Mouse (Mus musculus) midbrain, embryonic 15.5 days (tissue): ENCODE measurements at regions not wholly inside any gene's neighbourhood (a gene's known extent, or its start where the extent isn't known, plus 50 kb on each side); places are given as distances from the start of the nearest gene placed in this dataset.

Experiments
- ATAC-seq: fragments of 200-750 bp; cut with Nextera tagmentation; replicated peaks from 2 replicates; pipeline ENCODE4 v1.8.0; 2017; ENCODE audit warnings: moderate TSS enrichment
- H3K27ac ChIP-seq: fragments of 300-500 bp; sonication (generic); 2 replicates; pipeline ENCODE4 v1.5.1; 2015; ENCODE audit warnings: mild to moderate bottlenecking, inconsistent platforms
- H3K27me3 ChIP-seq: fragments of 300-500 bp; sonication (generic); replicated peaks from 2 replicates; pipeline ENCODE4 v1.6.1; 2015; ENCODE audit warnings: inconsistent platforms
- H3K36me3 ChIP-seq: fragments of 300-500 bp; sonication (generic); replicated peaks from 2 replicates; pipeline ENCODE4 v1.6.1; 2015; ENCODE audit warnings: inconsistent platforms
- H3K4me1 ChIP-seq: fragments of 300-500 bp; sonication (generic); 2 replicates; pipeline ENCODE4 v1.6.1; 2015; ENCODE audit warnings: inconsistent platforms
- H3K4me2 ChIP-seq: fragments of 300-500 bp; sonication (generic); 2 replicates; pipeline ENCODE4 v1.6.1; 2015; ENCODE audit warnings: inconsistent platforms, mild to moderate bottlenecking, moderate library complexity
- H3K4me3 ChIP-seq: fragments of 300-500 bp; sonication (generic); 2 replicates; pipeline ENCODE4 v1.5.1; 2015; ENCODE audit warnings: mild to moderate bottlenecking, inconsistent platforms
- H3K9ac ChIP-seq: fragments of 300-500 bp; sonication (generic); 2 replicates; pipeline ENCODE4 v1.6.1; 2015; ENCODE audit warnings: mild to moderate bottlenecking, inconsistent platforms
- H3K9me3 ChIP-seq: fragments of 300-500 bp; sonication (generic); 2 replicates; pipeline ENCODE4 v1.6.1; 2016; ENCODE audit warnings: inconsistent platforms
- WGBS: fragments of 180-500 bp; shearing (Covaris S2); methylation state at CpG from one replicate; pipeline ENCODE4 v1.1.7; 2015; ENCODE audit warnings: mixed read lengths; 5-methylcytosine and 5-hydroxymethylcytosine counted together

GRCm38 (mm10) chr6:96057575-96058159 is 55.3 kb upstream of the Fam19a1 start:
- no peaks in the 10 kb centered on the region for H3K27me3 ChIP-seq
- H3K9me3 ChIP-seq = no peaks in the 10 kb centered on the region
- no peaks in the 10 kb centered on the region for H3K4me1 ChIP-seq
- no peak overlapping the region for H3K4me3 ChIP-seq
- 87% methylated on average over 5 of the region's 5 CpGs for WGBS
- H3K27ac ChIP-seq = no peak overlapping the region
- H3K36me3 ChIP-seq = no peaks in the 10 kb centered on the region
- H3K9ac ChIP-seq = no peak overlapping the region
- no peak overlapping the region for H3K4me2 ChIP-seq
- ATAC-seq = no peak

DNA sequence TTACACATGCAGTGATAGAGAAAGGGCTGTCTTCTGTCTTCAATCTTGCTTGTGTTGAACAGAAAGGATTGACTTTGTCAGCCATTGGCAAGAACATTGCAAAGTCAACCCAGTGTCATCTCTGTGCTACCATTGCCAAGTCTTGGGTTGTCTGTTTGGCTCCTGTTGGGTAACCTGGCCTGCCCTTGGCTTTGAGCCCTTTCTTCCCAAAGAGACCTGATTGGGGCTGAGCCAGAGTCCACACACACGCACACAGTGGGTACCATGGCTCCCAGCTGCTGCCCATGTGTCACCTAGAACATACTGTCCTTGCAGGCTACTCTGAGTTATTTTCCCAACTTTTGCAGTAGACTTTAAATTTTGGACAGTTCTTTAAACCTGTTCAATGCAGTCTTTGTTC is 51.0 kb upstream of the Fam19a1 start:
- Histone ChIP-seq H3K9me3 (no peaks in the 10 kb centered on the region), H3K4me1 (no peaks in the 10 kb centered on the region), H3K27me3 (no peaks in the 10 kb centered on the region), H3K4me3 (no peak overlapping the region), H3K36me3 (no peaks in the 10 kb centered on the region), H3K4me2 (no peak overlapping the region), H3K9ac (no peak overlapping the region), H3K27ac (no peak overlapping the region)
- 90% methylated on average over 1 of the region's 1 CpGs for WGBS
- no peak for ATAC-seq
